Mouse (Mus musculus) cerebellum, adult 2 months (tissue): ENCODE data around the gene Kif4.

Experiments used
- CTCF ChIP-seq: fragments of 200-500 bp; IDR thresholded peaks from 2 replicates; pipeline ENCODE4 v1.5.1; 2011; ENCODE audit warnings: low read depth, mild to moderate bottlenecking, control low read depth, low read length, moderate library complexity, borderline replicate concordance; ENCODE audit not compliant: insufficient read depth
- POLR2A ChIP-seq: fragments of 200-500 bp; IDR thresholded peaks from 2 replicates; pipeline ENCODE4 v1.6.1; 2011; ENCODE audit warnings: low read length, control low read depth, borderline replicate concordance; ENCODE audit not compliant: insufficient read depth

GRCm38 (mm10) chrX:100678204-100678603 is 52.7 kb downstream of the Kif4 start:
- TF ChIP-seq CTCF (no peak), POLR2A (no peak)
